Mouse (Mus musculus) myocyte (in vitro differentiated cells): Measurements from ENCODE around the gene Cacnb2. TPM values are rescaled to one million over a fixed set of nuclear protein-coding genes. Genes with fewer than 3 reads are reported as not detected.

ENCODE experiments used
- H3K27me3 ChIP-seq: one replicate; pipeline ENCODE4 v1.6.1; 2011; ENCODE audit not compliant: control insufficient read depth, insufficient read depth, insufficient read length
- H3K36me3 ChIP-seq: one replicate; pipeline ENCODE4 v1.6.1; 2011; ENCODE audit not compliant: control insufficient read depth, insufficient read depth
- H3K4me2 ChIP-seq: one replicate; pipeline ENCODE4 v1.6.1; 2011; ENCODE audit warnings: low read depth, control low read depth
- H3K4me3 ChIP-seq: one replicate; pipeline ENCODE4 v1.5.1; 2011; ENCODE audit warnings: mild to moderate bottlenecking, control low read depth, moderate library complexity
- H3K79me2 ChIP-seq: one replicate; pipeline ENCODE4 v1.6.1; 2011; ENCODE audit not compliant: control insufficient read depth, insufficient read depth
- H3ac ChIP-seq: one replicate; pipeline ENCODE4 v1.6.1; 2011; ENCODE audit not compliant: control insufficient read depth, insufficient read length
- CEBPB ChIP-seq: IDR thresholded peaks from 2 replicates; pipeline ENCODE4 v1.6.1; 2011; ENCODE audit warnings: mild to moderate bottlenecking, moderate library complexity; ENCODE audit not compliant: poor library complexity, insufficient read depth, severe bottlenecking
- E2F4 ChIP-seq: IDR thresholded peaks from one replicate; pipeline ENCODE4 v1.6.1; 2011; ENCODE audit warnings: mild to moderate bottlenecking, control low read depth, moderate library complexity; ENCODE audit not compliant: insufficient read depth
- MAX ChIP-seq: IDR thresholded peaks from one replicate; pipeline ENCODE4 v1.6.1; 2011; ENCODE audit warnings: low read depth, mild to moderate bottlenecking, control low read depth
- MYOD1 ChIP-seq, 3 experiments: IDR thresholded peaks; one replicate each; pipeline ENCODE4 v1.6.1; 2011; ENCODE audit warnings: control low read depth in 2 of 3, low read depth in 2 of 3, mild to moderate bottlenecking in 2 of 3, moderate library complexity in 1 of 3; ENCODE audit not compliant: insufficient read length in 2 of 3, control insufficient read depth in 1 of 3
- MYOG ChIP-seq, 3 experiments: IDR thresholded peaks; one replicate each; pipeline ENCODE4 v1.6.1; 2011; ENCODE audit warnings: control low read depth in 2 of 3, low read depth in 2 of 3, mild to moderate bottlenecking in 2 of 3; ENCODE audit not compliant: insufficient read length in 2 of 3, control insufficient read depth in 1 of 3, insufficient read depth in 1 of 3
- POLR2A ChIP-seq: IDR thresholded peaks from one replicate; pipeline ENCODE4 v1.6.1; 2011; ENCODE audit warnings: low read depth, mild to moderate bottlenecking, control low read depth, moderate library complexity; ENCODE audit not compliant: insufficient read length
- POLR2AphosphoS2 ChIP-seq: IDR thresholded peaks from one replicate; pipeline ENCODE4 v1.6.1; 2011; ENCODE audit warnings: low read depth, control low read depth; ENCODE audit not compliant: insufficient read length
- REST ChIP-seq: IDR thresholded peaks from one replicate; pipeline ENCODE4 v1.6.1; 2011; ENCODE audit warnings: mild to moderate bottlenecking, control low read depth, moderate library complexity; ENCODE audit not compliant: insufficient read depth, insufficient read length
- SRF ChIP-seq: IDR thresholded peaks from one replicate; pipeline ENCODE4 v1.6.1; 2011; ENCODE audit warnings: low read depth; ENCODE audit not compliant: control insufficient read depth, insufficient read length
- TCF12 ChIP-seq: IDR thresholded peaks from one replicate; pipeline ENCODE4 v1.6.1; 2011; ENCODE audit warnings: mild to moderate bottlenecking, control low read depth; ENCODE audit not compliant: poor library complexity, insufficient read depth, severe bottlenecking
- TCF3 ChIP-seq: IDR thresholded peaks from one replicate; pipeline ENCODE4 v1.6.1; 2011; ENCODE audit warnings: low read depth, control low read depth; ENCODE audit not compliant: insufficient read length
- USF1 ChIP-seq: IDR thresholded peaks from one replicate; pipeline ENCODE4 v1.6.1; 2011; ENCODE audit warnings: low read depth, mild to moderate bottlenecking, control low read depth, moderate library complexity
- polyA plus RNA-seq: library from polyadenylated mRNA; unstranded; fragments of >200 nt; fragmentation: generic; extraction: Trizol; gene quantifications from one replicate; pipeline ENCODE4 v1.2.1, GENCODE M21; 2012; ENCODE audit warnings: missing spikeins

Cacnb2 gene
- polyA plus RNA-seq, 1 experiment: 0.85 TPM

GRCm38 (mm10) chr2:14851383-14851782, 248.5 kb downstream of the Cacnb2 start:
- Histone ChIP-seq H3K79me2 (no peaks in the 10 kb centered on the region), H3ac (no peak overlapping the region), H3K27me3 (no peaks in the 10 kb centered on the region), H3K4me2 (no peak overlapping the region), H3K36me3 (no peaks in the 10 kb centered on the region), H3K4me3 (no peak overlapping the region)
- TF ChIP-seq TCF12: no peak

GRCm38 (mm10) chr2:14854054-14854453, 251.2 kb downstream of the Cacnb2 start:
- TF ChIP-seq TCF12: no peak
- no peak for TF ChIP-seq REST
- no peak for TF ChIP-seq CEBPB
- no peak for TF ChIP-seq POLR2AphosphoS2
- TF ChIP-seq TCF3: no peak
- TF ChIP-seq POLR2A: no peak
- no peak for TF ChIP-seq MAX
- TF ChIP-seq SRF: no peak
- TF ChIP-seq USF1: no peak
- TF ChIP-seq MYOG (IDR thresholded peaks at IDR 0.05; ENCODE audit: control insufficient read depth in 1 of 3, insufficient read depth in 1 of 3, insufficient read length in 2 of 3, low read depth in 2 of 3): no peak
- no peak for TF ChIP-seq MYOD1 (IDR thresholded peaks at IDR 0.05; ENCODE audit: control insufficient read depth in 1 of 3, insufficient read length in 2 of 3, low read depth in 2 of 3)
- TF ChIP-seq E2F4: no peak
- no peaks in the 10 kb centered on the region for H3K36me3 ChIP-seq
- H3K27me3 ChIP-seq: no peaks in the 10 kb centered on the region
- no peak overlapping the region for H3K4me2 ChIP-seq
- no peak overlapping the region for H3K4me3 ChIP-seq
- H3ac ChIP-seq: no peak overlapping the region
- no peaks in the 10 kb centered on the region for H3K79me2 ChIP-seq

GRCm38 (mm10) chr2:14858301-14858700, 255.4 kb downstream of the Cacnb2 start:
- Histone ChIP-seq H3K4me2 (no peak overlapping the region), H3ac (no peak overlapping the region), H3K27me3 (no peaks in the 10 kb centered on the region), H3K36me3 (no peaks in the 10 kb centered on the region), H3K79me2 (no peaks in the 10 kb centered on the region), H3K4me3 (no peak overlapping the region)
- no peak for TF ChIP-seq REST
- no peak for TF ChIP-seq MYOD1 (IDR thresholded peaks at IDR 0.05; ENCODE audit: control insufficient read depth in 1 of 3, insufficient read length in 2 of 3, low read depth in 2 of 3)
- no peak for TF ChIP-seq POLR2AphosphoS2
- no peak for TF ChIP-seq USF1
- no peak for TF ChIP-seq MYOG (IDR thresholded peaks at IDR 0.05; ENCODE audit: control insufficient read depth in 1 of 3, insufficient read depth in 1 of 3, insufficient read length in 2 of 3, low read depth in 2 of 3)
- TF ChIP-seq MAX: no peak

- Histone ChIP-seq H3K27me3 (no peaks in the 10 kb centered on the region), H3K4me3 (no peak overlapping the region), H3K79me2 (no peaks in the 10 kb centered on the region), H3K4me2 (no peak overlapping the region), H3ac (no peak overlapping the region), H3K36me3 (no peaks in the 10 kb centered on the region)
- TF ChIP-seq TCF12: no peak
- no peak for TF ChIP-seq SRF
- TF ChIP-seq POLR2A: no peak
- no peak for TF ChIP-seq CEBPB
- TF ChIP-seq E2F4: no peak
- no peak for TF ChIP-seq MAX
- no peak for TF ChIP-seq REST
- TF ChIP-seq POLR2AphosphoS2: no peak
- TF ChIP-seq USF1: no peak
- TF ChIP-seq MYOG (IDR thresholded peaks at IDR 0.05; ENCODE audit: control insufficient read depth in 1 of 3, insufficient read depth in 1 of 3, insufficient read length in 2 of 3, low read depth in 2 of 3): no peak
- TF ChIP-seq MYOD1 (IDR thresholded peaks at IDR 0.05; ENCODE audit: control insufficient read depth in 1 of 3, insufficient read length in 2 of 3, low read depth in 2 of 3): no peak
- TF ChIP-seq TCF3: no peak
These were observed 257.5 kb downstream of the Cacnb2 start for GRCm38 (mm10) chr2:14860350-14860749.

- Histone ChIP-seq H3ac (no peak overlapping the region), H3K4me3 (no peak overlapping the region), H3K79me2 (no peaks in the 10 kb centered on the region), H3K4me2 (no peak overlapping the region), H3K27me3 (no peaks in the 10 kb centered on the region), H3K36me3 (no peaks in the 10 kb centered on the region)
- TF ChIP-seq SRF (no peak), MYOG (IDR thresholded peaks at IDR 0.05; ENCODE audit: control insufficient read depth in 1 of 3, insufficient read depth in 1 of 3, insufficient read length in 2 of 3, low read depth in 2 of 3) (no peak), E2F4 (no peak), CEBPB (no peak), MAX (no peak), TCF12 (no peak), USF1 (no peak), POLR2A (no peak), POLR2AphosphoS2 (no peak)
These were observed 258.7 kb downstream of the Cacnb2 start for GRCm38 (mm10) chr2:14861613-14862012.
